Mouse (Mus musculus): ENCODE data around the gene Rbm20.

DNA sequence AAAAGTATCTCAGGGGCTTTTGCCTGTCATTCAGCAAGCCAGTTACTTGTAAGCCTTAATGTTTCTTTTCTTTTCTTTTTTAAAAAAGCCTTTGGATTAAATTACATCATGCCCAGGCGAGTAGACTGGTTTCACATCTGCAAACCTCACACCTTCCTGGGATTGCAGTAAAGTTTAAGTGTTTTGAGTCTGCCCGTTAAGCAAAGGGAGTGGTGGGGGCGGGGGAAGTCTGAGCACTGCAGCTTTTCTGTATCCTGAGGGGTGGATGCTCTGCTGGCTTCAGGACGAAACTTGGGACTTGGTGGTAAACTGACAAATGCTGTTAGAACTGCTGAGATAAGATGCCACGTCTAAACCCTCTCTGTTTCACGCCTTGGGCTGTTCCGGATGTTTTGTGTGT lies 22.6 kb downstream of the Rbm20 start:
- TF ChIP-seq CTCF (IDR thresholded peaks at IDR 0.05; ENCODE audit: low read depth, low read length) (no peak), POLR2A (IDR thresholded peaks at IDR 0.05; ENCODE audit: borderline replicate concordance, low read depth, low read length) (no peak)

Data from bone marrow macrophage, adult 2 months (primary cell).